In genomic region chr5:139908243-139908810, GRCm38 (mm10) we compare ENCODE assay signal across 8 mouse cellular contexts. TPM values are rescaled to one million over a fixed set of nuclear protein-coding genes. Genes with fewer than 3 reads are reported as not detected.
DNase-seq lines count a peak whose midpoint lies in the region; ATAC-seq and TF ChIP-seq lines count a peak whose summit lies in the region.

No protein-coding gene starts in this region.

- no peak for TF ChIP-seq POLR2A in heart, adult 2 months (IDR thresholded peaks at IDR 0.05; ENCODE audit: insufficient read depth, low read depth, low read length)

- DNase-seq in heart, adult 2 months = peak; percentile 31 to 48
- DNase-seq in heart, postnatal 10 days = no peak
- peak; percentile 40 for DNase-seq in Muller cell, postnatal 12 days (ENCODE audit: inconsistent ontology term)
- peak; percentile 77 for DNase-seq in forebrain, embryonic 11.5 days (ENCODE audit: low spot score)
- DNase-seq in ovary, postnatal 14 days (ENCODE audit: low spot score) = no peak
- no peak for DNase-seq in urinary bladder, postnatal 14 days (ENCODE audit: low spot score)

- peak overlapping the region; percentile 63 for H3K9ac ChIP-seq in heart, adult 2 months (ENCODE audit: low read depth, low read length)
- H3K9ac ChIP-seq in forebrain, embryonic 11.5 days (ENCODE audit: low read length) = peak overlapping the region; percentile 64
- H3K9ac ChIP-seq in kidney, embryonic 16.5 days (replicated peaks; ENCODE audit: low read length) = peak overlapping the region; percentile 73
- peak overlapping the region; percentile 77 for H3K9ac ChIP-seq in midbrain, embryonic 12.5 days (replicated peaks)

- no peaks in the 10 kb centered on the region for H3K9me3 ChIP-seq in forebrain, embryonic 11.5 days (ENCODE audit: control insufficient read depth, low read length)
- no peaks in the 10 kb centered on the region for H3K9me3 ChIP-seq in kidney, embryonic 16.5 days (ENCODE audit: low read length)
- no peaks in the 10 kb centered on the region for H3K9me3 ChIP-seq in midbrain, embryonic 12.5 days

- peak; percentile 34; the same call in 1 of the 2 replicates for ATAC-seq in forebrain, embryonic 11.5 days (replicated peaks; ENCODE audit: low FRiP score)
- no peak for ATAC-seq in kidney, embryonic 16.5 days (ENCODE audit: low FRiP score, low TSS enrichment)
- ATAC-seq in midbrain, embryonic 12.5 days (ENCODE audit: low FRiP score, low read depth) = 0 out of 2 replicates have a peak, but pooled peaks have one; percentile 27

- H3K4me2 ChIP-seq in forebrain, embryonic 11.5 days (ENCODE audit: low read depth, low read length, severe bottlenecking) = peak overlapping the region; percentile 95
- peak overlapping the region; percentile 100 for H3K4me2 ChIP-seq in kidney, embryonic 16.5 days (replicated peaks; ENCODE audit: low read depth, low read length)
- H3K4me2 ChIP-seq in midbrain, embryonic 12.5 days (replicated peaks) = peak overlapping the region; percentile 97

- peaks cover 2% of the 10 kb centered on the region; the same call in 1 of the 2 replicates for H3K4me1 ChIP-seq in heart, adult 2 months (ENCODE audit: control insufficient read depth, insufficient read depth, low read length)
- peaks cover 42% of the 10 kb centered on the region for H3K4me1 ChIP-seq in forebrain, embryonic 11.5 days (replicated peaks; ENCODE audit: control insufficient read depth, insufficient read depth, low read length)
- H3K4me1 ChIP-seq in kidney, embryonic 16.5 days (ENCODE audit: insufficient read depth, low read length) = peaks cover 46% of the 10 kb centered on the region
- H3K4me1 ChIP-seq in midbrain, embryonic 12.5 days = peaks cover 59% of the 10 kb centered on the region

- no peaks in the 10 kb centered on the region for H3K79me2 ChIP-seq in heart, adult 2 months (replicated peaks; ENCODE audit: control insufficient read depth, insufficient read depth, low read length)

- intact Hi-C loops in heart, adult 2 months (cut with DNase I) = loop anchor here (5.0 kb wide), 1 partner anchor 229 kb away; no protein-coding TSS in a partner anchor
- intact Hi-C loops in heart, postnatal 10 days (cut with DNase I) = no loop called here

- WGBS in heart, adult 2 months = under 1% methylated on average over 78 of the region's 78 CpGs
- 1% methylated on average over 73 of the region's 78 CpGs for WGBS in forebrain, embryonic 11.5 days
- whole genome bisulfite sequencing in kidney, embryonic 16.5 days = under 1% methylated on average over 73 of the region's 78 CpGs
- WGBS in midbrain, embryonic 12.5 days = under 1% methylated on average over 63 of the region's 78 CpGs

- no peaks in the 10 kb centered on the region for H3K36me3 ChIP-seq in heart, adult 2 months (ENCODE audit: control insufficient read depth, insufficient read depth, low read length)
- no peaks in the 10 kb centered on the region for H3K36me3 ChIP-seq in forebrain, embryonic 11.5 days (ENCODE audit: control insufficient read depth, insufficient read depth, low read length)
- no peaks in the 10 kb centered on the region for H3K36me3 ChIP-seq in kidney, embryonic 16.5 days (ENCODE audit: insufficient read depth, low read length)
- no peaks in the 10 kb centered on the region for H3K36me3 ChIP-seq in midbrain, embryonic 12.5 days

- H3K27me3 ChIP-seq in heart, adult 2 months (ENCODE audit: control insufficient read depth, insufficient read depth, low read length) = peaks cover 25% of the 10 kb centered on the region
- peaks cover 76% of the 10 kb centered on the region for H3K27me3 ChIP-seq in forebrain, embryonic 11.5 days (ENCODE audit: control insufficient read depth, insufficient read depth, low read length)
- H3K27me3 ChIP-seq in kidney, embryonic 16.5 days (ENCODE audit: insufficient read depth, low read length) = peaks cover 80% of the 10 kb centered on the region
- peaks cover 91% of the 10 kb centered on the region for H3K27me3 ChIP-seq in midbrain, embryonic 12.5 days

- H3K4me3 ChIP-seq in heart, adult 2 months = peak overlapping the region; percentile 62
- H3K4me3 ChIP-seq in forebrain, embryonic 11.5 days (ENCODE audit: low read depth, low read length) = peak overlapping the region; percentile 57
- peak overlapping the region; percentile 65 for H3K4me3 ChIP-seq in kidney, embryonic 16.5 days (ENCODE audit: low read length)
- peak overlapping the region; percentile 65 for H3K4me3 ChIP-seq in midbrain, embryonic 12.5 days

- TF ChIP-seq EP300 in heart, adult 2 months (IDR thresholded peaks at IDR 0.05; ENCODE audit: insufficient read depth, low read depth, low read length) = no peak

- no peak for TF ChIP-seq CTCF in heart, adult 2 months (IDR thresholded peaks at IDR 0.05)

- H3K27ac ChIP-seq in heart, adult 2 months = no peak overlapping the region
- H3K27ac ChIP-seq in forebrain, embryonic 11.5 days (ENCODE audit: low read depth, low read length) = no peak overlapping the region
- no peak overlapping the region for H3K27ac ChIP-seq in kidney, embryonic 16.5 days (ENCODE audit: low read length)
- no peak overlapping the region for H3K27ac ChIP-seq in midbrain, embryonic 12.5 days (replicated peaks)

RNA-seq across cellular contexts. Expression of gene Elfn1, which starts 0.6 kb away (rescaled TPM):
- total RNA-seq in heart, adult 2 months (2021) = under 1 TPM in 1 of 2 experiments, not detected in 1; 0.14 TPM
- 0.18 and 0.25 TPM in 2 replicates for polyA plus RNA-seq in heart, adult 2 months (2012; rRNA removed)
- total RNA-seq in heart, postnatal 10 days (2021) = under 1 TPM; 0.45 to 0.60 TPM
- polyA plus RNA-seq in forebrain, embryonic 11.5 days (2014; fragmentation: Nextera tagmentation; extraction: Ambion mirVana) = 0.52 and 0.93 TPM in 2 replicates
- polyA plus RNA-seq in kidney, embryonic 16.5 days (2015; fragmentation: Nextera tagmentation; extraction: Ambion mirVana) = 0.24 and 0.37 TPM in 2 replicates
- polyA plus RNA-seq in midbrain, embryonic 12.5 days (2016; fragmentation: Nextera tagmentation; extraction: Ambion mirVana) = 0.94 and 1.2 TPM in 2 replicates

Comparison
In these comparisons a context has a peak if more than half of its experiments do, and no peak if none do; other contexts are left out.
1. DNase-seq: peak in heart, adult 2 months (2 of 2), Muller cell, postnatal 12 days (single experiment) and forebrain, embryonic 11.5 days (single experiment); none in heart, postnatal 10 days (0 of 2), ovary, postnatal 14 days (single experiment) and urinary bladder, postnatal 14 days (single experiment).
2. Peak in every context shown above with its lines, with median percentiles within 50 percentile points of each other: H3K4me3 ChIP-seq, H3K9ac ChIP-seq and H3K4me2 ChIP-seq.